Mouse (Mus musculus): Measurements from ENCODE around the gene Lmf2.

- no peak for TF ChIP-seq EP300 (IDR thresholded peaks at IDR 0.05)
- TF ChIP-seq CTCF (IDR thresholded peaks at IDR 0.05) = no peak
Measured at GRCm38 (mm10) chr15:89334271-89334670, 21.2 kb downstream of the Lmf2 start, which contains the start of gene Miox.
